Mouse (Mus musculus): ENCODE data around the gene Gm17604. TPM values are rescaled to one million over a fixed set of nuclear protein-coding genes. Genes with fewer than 3 reads are reported as not detected.

Gm17604 gene
- polyA plus RNA-seq, 2 experiments, result not detected

DNA sequence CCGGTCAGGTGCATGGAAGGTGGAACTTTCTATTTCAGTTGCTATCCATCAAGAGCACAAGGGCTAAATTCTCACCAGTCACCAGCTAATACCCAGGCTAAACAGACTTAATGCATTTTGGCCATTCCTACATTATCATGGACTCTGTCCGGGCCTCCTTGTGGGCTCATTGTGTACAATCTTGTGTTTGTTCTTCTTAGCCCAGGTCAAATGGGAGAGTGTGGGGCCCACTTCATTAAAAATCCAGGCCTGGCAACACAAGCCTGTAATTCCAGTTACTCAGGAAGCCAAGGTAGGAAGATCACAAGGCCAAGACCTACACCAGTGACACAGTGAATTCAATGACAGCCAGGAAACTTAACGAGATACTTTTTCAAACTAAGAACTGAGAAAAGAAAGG, 33.4 kb downstream of the Gm17604 start:
- ATAC-seq (ENCODE audit: low FRiP score, low read depth), result no peak
- DNase-seq (ENCODE audit: low spot score), result no peak
- Histone ChIP-seq H3K27ac (replicated peaks; ENCODE audit: low read depth, low read length) (no peak overlapping the region), H3K4me1 (ENCODE audit: control insufficient read depth, insufficient read depth, low read length) (no peaks in the 10 kb centered on the region), H3K9me3 (ENCODE audit: control insufficient read depth, low read length) (no peaks in the 10 kb centered on the region), H3K9ac (ENCODE audit: low read depth, low read length, severe bottlenecking) (no peak overlapping the region), H3K4me3 (replicated peaks; ENCODE audit: low read length) (no peak overlapping the region), H3K36me3 (ENCODE audit: control insufficient read depth, insufficient read depth, low read length) (peaks cover 2% of the 10 kb centered on the region; the same call in 1 of the 2 replicates), H3K4me2 (replicated peaks; ENCODE audit: low read depth, low read length, severe bottlenecking) (no peak overlapping the region), H3K27me3 (ENCODE audit: control insufficient read depth, insufficient read depth, low read length) (no peaks in the 10 kb centered on the region)
- 83% methylated on average over 3 of the region's 3 CpGs for WGBS
- no peak for TF ChIP-seq POLR2A (IDR thresholded peaks at IDR 0.05; ENCODE audit: borderline replicate concordance, extremely low read depth, insufficient read depth, insufficient read length)

GRCm38 (mm10) chrX:164965750-164966448, 38.7 kb downstream of the Gm17604 start:
- Histone ChIP-seq H3K9ac (ENCODE audit: low read depth, low read length, severe bottlenecking) (no peak overlapping the region), H3K4me3 (replicated peaks; ENCODE audit: low read length) (no peak overlapping the region), H3K27me3 (ENCODE audit: control insufficient read depth, insufficient read depth, low read length) (no peaks in the 10 kb centered on the region), H3K4me1 (ENCODE audit: control insufficient read depth, insufficient read depth, low read length) (no peaks in the 10 kb centered on the region), H3K4me2 (replicated peaks; ENCODE audit: low read depth, low read length, severe bottlenecking) (no peak overlapping the region), H3K27ac (replicated peaks; ENCODE audit: low read depth, low read length) (no peak overlapping the region), H3K36me3 (ENCODE audit: control insufficient read depth, insufficient read depth, low read length) (no peaks in the 10 kb centered on the region; the same call in 1 of the 2 replicates), H3K9me3 (ENCODE audit: control insufficient read depth, low read length) (no peaks in the 10 kb centered on the region)
- ATAC-seq (ENCODE audit: low FRiP score, low read depth), result no peak
- 91% methylated on average over 3 of the region's 3 CpGs for WGBS
- DNase-seq (ENCODE audit: low spot score), result no peak
- no peak for TF ChIP-seq POLR2A (IDR thresholded peaks at IDR 0.05; ENCODE audit: borderline replicate concordance, extremely low read depth, insufficient read depth, insufficient read length)

Other genes starting within 250 kb of the Gm17604 start
- 18.3 and 20.8 TPM in 2 replicates for gene Mospd2, start 24.5 kb downstream of the Gm17604 start, polyA plus RNA-seq (2012; rRNA removed)
- 20.7 and 21.5 TPM in 2 replicates for gene Mospd2, start 24.5 kb downstream of the Gm17604 start, polyA plus RNA-seq (2014; fragmentation: Nextera tagmentation; extraction: Ambion mirVana)
- 5.5 and 7.1 TPM in 2 replicates for gene Fancb, start 24.2 kb downstream of the Gm17604 start, polyA plus RNA-seq (2012; rRNA removed)
- 8.8 and 9.2 TPM in 2 replicates for gene Fancb, start 24.2 kb downstream of the Gm17604 start, polyA plus RNA-seq (2014; fragmentation: Nextera tagmentation; extraction: Ambion mirVana)

Measured in limb, embryonic 14.5 days (tissue).